Mouse (Mus musculus): ENCODE measurements at regions not wholly inside any gene's neighbourhood (a gene's known extent, or its start where the extent isn't known, plus 50 kb on each side); places are given as distances from the start of the nearest gene placed in this dataset.

- TF ChIP-seq POLR2A (IDR thresholded peaks at IDR 0.05; ENCODE audit: borderline replicate concordance, control insufficient read depth, low read depth, low read length) (no peak), CTCF (IDR thresholded peaks at IDR 0.05; ENCODE audit: control insufficient read depth, insufficient read depth, low read length) (no peak)
These were observed 311.6 kb upstream of the Cited2 start for GRCm38 (mm10) chr10:17411300-17411987.

Measured in bone marrow, adult 2 months (tissue).